Mouse (Mus musculus): ENCODE measurements around the gene Zfp953.
A peak's percentile ranks its signal among the peaks of the same experiment; 100 is the strongest.

Gene Zfp953

DNA sequence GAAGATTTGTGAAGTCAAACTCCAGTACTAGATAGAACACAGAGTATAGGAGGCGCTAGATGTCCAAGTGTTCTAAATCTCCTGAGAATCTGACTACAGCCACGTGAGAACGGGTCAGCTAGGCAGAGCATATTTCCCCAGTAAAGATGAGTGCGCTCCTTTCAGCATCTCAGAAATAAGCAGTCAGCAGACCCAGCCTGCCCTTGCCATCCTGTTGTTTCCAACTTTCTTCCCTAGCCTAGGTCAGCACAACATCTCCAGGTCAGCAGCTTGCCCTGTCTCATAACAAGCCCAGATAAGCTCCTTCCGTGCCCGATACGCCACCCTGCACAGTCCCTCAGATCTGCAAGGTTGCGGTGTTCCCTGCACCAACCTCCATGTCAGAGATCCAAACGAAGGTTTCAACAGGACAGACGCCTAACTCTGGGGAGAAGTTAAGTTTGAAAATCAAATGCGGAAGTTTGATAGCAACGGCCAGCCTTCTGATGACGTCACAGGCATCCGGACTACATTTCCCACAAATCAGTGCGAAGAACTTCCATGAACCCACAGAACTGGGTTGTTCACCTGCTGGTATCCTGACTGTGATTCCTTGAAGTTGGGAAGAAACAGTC is at the start of gene Zfp953, which contains the start of gene Gm28044:
TSS of gene Zfp953 (minus strand) at position 475 of the 614 bp plus-strand sequence.
TSS of gene Gm28044 (minus strand) at position 406 of the 614 bp plus-strand sequence.
- DNase-seq = peak; percentile 93

DNA sequence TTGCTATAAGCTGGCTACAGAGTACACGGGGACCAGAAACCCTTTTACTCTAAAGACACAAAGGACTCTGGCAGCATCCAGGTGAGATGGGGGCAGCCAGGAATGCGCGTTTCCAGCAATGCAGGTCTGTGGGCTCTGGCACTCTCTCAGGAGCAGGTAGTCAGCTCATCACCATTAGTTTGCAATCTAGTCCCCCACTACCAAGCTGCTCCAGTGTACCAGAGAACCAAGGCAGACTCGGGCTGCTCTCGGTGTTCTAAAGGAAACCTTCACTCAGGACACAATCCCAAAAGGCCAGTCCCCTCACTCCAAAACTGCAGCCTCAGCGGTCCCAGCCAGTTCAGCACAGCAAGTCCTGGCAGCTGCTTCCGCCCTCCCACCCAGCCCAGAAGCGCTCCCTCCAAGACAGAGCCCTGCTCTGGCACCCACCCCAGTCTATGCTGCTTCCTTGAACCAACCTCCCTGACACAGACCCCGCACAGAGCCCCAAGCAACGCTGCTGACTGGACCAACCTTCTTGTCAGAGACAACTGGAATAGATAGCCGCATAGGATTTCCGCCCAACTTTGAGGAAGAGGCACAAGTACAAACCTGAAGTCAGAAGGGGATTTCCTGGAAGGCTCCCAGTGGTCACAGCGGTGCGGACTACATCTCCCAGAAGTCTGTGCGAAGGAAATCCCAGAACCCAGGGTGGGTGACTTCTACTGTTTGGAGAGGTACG is 38.9 kb upstream of the Zfp953 start, which contains the start of gene Zfp429:
TSS of gene Zfp429 (minus strand) at position 637 of the 721 bp plus-strand sequence.
- peak; percentile 83 for DNase-seq

DNA sequence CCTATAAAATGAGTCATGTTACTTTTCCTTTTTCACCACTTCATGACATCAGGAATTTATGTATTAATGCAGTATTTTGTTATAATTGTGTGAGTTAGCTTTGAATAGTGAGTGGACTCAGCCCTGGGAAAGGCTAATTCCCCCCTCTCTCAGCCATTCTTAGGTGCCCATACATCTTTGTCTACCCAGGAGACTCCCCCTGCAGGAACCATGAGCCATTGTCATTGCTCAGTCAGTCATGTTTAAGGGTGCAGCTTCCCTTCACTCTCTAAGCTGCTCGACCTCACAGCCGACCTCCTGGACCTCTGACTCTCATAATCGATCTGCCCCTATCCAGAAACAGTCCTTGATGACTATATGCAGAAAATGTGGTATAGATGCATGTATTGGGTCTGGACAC is 15.8 kb upstream of the Zfp953 start:
- peak; percentile 9 for DNase-seq

DNA sequence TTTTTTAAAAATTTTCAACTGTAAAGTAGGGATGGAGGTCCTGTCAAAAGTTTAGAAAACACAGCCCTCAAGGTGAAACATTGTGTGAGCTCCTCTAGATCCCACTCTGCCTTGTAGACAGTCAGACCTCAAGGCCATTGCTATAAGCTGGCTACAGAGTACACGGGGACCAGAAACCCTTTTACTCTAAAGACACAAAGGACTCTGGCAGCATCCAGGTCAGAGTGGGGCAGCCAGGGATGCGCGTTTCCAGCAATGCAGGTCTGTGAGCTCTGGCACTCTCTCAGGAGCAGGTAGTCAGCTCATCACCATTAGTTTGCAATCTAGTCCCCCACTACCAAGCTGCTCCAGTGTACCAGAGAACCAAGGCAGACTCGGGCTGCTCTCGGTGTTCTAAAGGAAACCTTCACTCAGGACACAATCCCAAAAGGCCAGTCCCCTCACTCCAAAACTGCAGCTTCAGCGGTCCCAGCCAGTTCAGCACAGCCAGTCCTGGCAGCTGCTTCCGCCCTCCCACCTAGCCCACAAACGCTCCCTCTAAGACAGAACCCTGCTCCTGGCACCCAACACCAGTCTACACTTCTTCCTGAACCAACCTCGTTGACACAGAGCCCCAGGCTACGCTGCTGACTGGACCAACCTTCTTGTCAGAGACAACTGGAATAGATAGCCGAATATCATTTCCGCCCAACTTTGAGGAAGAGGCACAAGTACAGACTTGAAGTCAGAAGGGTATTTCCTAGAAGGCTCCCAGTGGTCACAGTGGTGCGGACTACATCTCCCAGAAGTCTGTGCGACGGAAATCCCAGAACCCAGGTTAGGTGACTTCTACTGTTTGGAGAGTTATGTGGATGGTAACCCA is 14.9 kb upstream of the Zfp953 start, which contains the start of the genes Gm28041 and Zfp456:
TSS of gene Gm28041 (minus strand) at position 684 of the 862 bp plus-strand sequence.
TSS of gene Zfp456 (minus strand) at position 761 of the 862 bp plus-strand sequence.
- DNase-seq = peak; percentile 74

DNA sequence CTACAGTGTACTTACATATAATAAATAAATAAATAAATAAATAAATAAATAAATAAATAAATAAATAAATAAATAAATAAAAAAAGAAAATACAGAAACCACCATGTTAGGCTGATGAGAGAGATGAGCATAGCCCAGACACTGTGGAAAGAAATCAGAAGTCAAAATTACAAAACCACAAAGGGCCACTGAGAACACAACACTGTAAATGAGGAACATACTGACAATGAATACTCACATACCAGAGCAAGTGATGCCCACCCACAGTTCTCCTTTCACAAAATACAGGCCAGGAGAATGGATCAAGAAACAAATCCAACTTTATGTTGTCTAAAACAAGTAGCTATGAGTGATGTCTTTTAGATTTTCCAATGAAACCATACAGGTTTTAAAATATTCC is 8.6 kb downstream of the Zfp953 start:
- no peak for DNase-seq

DNA sequence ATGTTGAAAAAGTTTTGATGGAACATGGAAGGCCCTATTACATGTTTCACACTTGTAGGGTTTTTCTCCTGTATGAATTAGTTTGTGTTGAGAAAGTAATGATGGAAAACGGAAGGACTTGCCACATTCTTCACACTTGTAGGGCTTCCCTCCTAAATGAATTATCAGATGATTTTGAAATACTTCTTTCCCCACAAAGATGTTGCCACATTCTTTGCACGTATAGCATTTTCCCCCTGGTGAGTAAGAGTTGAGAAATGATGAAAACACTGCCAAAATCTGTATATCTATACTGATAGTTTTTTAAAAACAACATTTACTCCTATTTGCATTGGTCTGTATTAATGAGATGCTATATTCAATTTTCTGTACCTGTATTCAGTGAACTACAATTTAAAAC is 17.0 kb downstream of the Zfp953 start:
- DNase-seq = no peak

DNA sequence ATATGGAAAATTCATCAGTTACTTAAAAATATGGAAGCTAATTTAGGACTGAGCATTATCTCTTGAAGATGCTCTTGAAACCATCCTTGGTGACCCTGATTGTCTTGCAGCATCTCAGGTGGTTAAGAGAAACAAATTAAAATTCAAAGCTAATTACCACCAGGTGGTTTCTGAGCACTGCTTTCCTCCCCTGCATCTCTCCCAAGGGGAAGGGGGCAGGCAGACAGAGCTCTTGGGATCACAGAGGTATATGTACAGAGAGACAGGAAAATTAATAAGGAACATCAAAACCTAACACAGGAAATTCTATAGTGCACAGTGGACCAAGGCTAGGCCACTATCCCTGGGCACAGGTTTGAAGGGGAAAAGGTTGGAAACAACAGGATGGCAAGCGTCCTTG is 27.5 kb downstream of the Zfp953 start:
- DNase-seq = no peak

DNA sequence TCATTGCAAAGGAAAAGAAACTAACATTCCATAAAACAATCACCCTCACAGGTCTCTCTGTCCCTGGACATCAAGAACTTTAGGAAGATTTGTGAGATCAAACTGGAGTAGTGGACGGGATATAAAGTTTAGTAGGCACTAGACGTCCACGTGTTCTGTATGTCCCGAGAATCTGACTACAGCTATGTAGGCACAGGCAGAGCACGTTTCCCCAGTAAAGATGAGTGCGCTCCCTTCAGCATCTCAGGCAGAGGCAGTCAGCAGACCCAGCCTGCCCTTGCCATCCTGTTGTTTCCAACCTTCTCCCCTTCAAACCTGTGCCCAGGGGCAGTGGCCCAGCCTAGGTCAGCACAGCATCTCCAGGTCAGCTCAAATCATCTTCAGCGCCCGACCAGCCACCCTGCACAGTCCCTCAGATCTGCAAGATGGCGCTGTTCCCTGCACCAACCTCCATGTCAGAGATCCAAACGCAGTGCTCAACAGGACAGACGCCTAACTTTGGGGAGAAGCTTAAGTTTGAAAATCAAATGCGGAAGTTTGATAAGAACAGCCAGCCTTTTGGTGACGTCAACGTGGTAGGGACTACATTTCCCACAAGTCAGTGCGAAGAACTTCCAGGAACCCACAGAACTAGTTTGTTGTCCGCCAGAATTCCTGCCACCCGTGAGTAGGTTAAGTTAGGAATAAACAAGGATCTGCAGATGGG is 28.2 kb downstream of the Zfp953 start, which contains the start of gene Zfp595:
TSS of gene Zfp595 (minus strand) at position 552 of the 706 bp plus-strand sequence.
- DNase-seq = peak; percentile 91

DNA sequence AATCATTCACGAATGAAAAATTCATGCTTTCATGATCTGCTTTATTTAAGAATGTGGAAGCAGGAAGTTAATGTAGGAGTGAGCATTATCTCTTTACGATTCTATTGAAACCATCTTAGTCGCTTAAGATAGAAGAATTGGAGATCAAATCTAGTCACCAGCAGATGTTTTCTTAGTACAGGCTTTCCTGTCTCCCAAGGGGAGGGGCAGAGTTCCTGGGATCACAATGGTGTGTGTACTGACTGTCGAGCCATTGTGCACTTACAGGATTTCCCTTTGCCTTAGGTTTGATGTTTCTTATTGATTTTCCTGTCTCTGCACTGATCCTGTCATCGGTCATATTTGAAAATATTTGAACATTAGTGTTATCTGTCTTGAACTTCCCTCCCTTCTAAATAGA is 53.7 kb downstream of the Zfp953 start:
- DNase-seq = no peak

DNA sequence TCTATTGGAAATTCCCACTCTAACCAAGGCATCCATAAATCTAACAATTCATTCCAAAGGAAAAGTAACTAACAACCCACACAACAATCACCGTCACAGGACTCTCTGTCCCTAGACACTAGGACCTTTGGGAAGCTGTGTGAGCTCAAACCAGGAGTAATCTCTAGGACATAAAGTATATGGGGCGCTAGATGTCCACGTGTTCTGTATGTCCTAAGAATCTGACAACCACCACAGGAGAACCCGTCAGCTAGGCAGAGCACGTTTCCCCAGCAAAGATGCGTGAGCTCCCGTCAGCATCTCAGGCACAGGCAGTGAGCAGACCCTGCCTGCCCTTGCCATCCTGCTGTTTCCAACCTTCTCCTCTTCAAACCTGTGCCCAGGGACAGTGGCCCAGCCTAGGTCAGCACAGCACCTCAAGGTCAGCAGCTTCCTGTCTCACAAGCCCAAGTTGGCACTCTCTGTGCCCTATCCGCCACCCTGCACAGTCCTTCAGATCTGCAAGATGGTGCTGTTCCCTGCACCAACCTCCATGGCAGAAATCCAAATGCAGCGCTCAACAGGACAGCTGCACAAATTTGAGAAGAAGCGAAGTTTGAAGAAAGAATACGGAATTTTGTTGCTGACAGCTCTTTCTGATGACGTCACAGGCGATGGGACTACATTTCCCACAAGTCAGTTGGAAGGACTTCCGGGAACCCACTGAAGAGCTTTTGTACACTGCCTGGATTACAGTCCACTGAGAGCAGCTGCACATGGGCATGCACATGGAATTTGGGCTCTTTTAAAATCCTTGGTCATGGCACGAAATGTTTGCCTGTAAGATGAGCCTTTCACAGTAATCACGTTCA is 54.4 kb downstream of the Zfp953 start, which contains the start of gene Zfp457:
TSS of gene Zfp457 (minus strand) at position 664 of the 851 bp plus-strand sequence.
- peak; percentile 95 for DNase-seq

Measured in retina, postnatal 1 day (tissue).